Mouse (Mus musculus) 416B (cell line): ENCODE data around the gene Tns1.
A peak's percentile ranks its signal among the peaks of the same experiment; 100 is the strongest.

Experiments
- DNase-seq: peaks from one replicate; pipeline ENCODE4 v3.0.0; 2011; ENCODE audit warnings: low read depth

Gene Tns1

GRCm38 (mm10) chr1:74121821-74122576, 2.2 kb downstream of the Tns1 start:
- DNase-seq = no peak

GRCm38 (mm10) chr1:74121138-74121537, 3.1 kb downstream of the Tns1 start:
- no peak for DNase-seq

GRCm38 (mm10) chr1:74119115-74119514, 5.1 kb downstream of the Tns1 start:
- DNase-seq = no peak

GRCm38 (mm10) chr1:74117876-74118275, 6.4 kb downstream of the Tns1 start:
- DNase-seq = no peak

- no peak for DNase-seq
These were observed 11.2 kb downstream of the Tns1 start for GRCm38 (mm10) chr1:74113071-74113470.

GRCm38 (mm10) chr1:74111696-74112030, 12.6 kb downstream of the Tns1 start:
- DNase-seq = no peak

GRCm38 (mm10) chr1:74110932-74111695, 13.1 kb downstream of the Tns1 start:
- no peak for DNase-seq

GRCm38 (mm10) chr1:74109670-74110069, 14.6 kb downstream of the Tns1 start:
- no peak for DNase-seq

GRCm38 (mm10) chr1:74107931-74108618, 16.2 kb downstream of the Tns1 start:
- DNase-seq = no peak

- no peak for DNase-seq
These were observed 18.0 kb downstream of the Tns1 start for GRCm38 (mm10) chr1:74106214-74106613.

- DNase-seq = no peak
These were observed 18.6 kb downstream of the Tns1 start for GRCm38 (mm10) chr1:74105660-74106059.

- DNase-seq = no peak
These were observed 20.4 kb downstream of the Tns1 start for GRCm38 (mm10) chr1:74103654-74104353.

GRCm38 (mm10) chr1:74099001-74099435, 25.2 kb downstream of the Tns1 start:
- DNase-seq = no peak

- no peak for DNase-seq
These were observed 25.9 kb downstream of the Tns1 start for GRCm38 (mm10) chr1:74098004-74099000.

- DNase-seq = no peak
These were observed 28.5 kb downstream of the Tns1 start for GRCm38 (mm10) chr1:74095728-74096127.

- DNase-seq = no peak
These were observed 29.0 kb downstream of the Tns1 start for GRCm38 (mm10) chr1:74095296-74095695.

GRCm38 (mm10) chr1:74094497-74095270, 29.6 kb downstream of the Tns1 start:
- DNase-seq = no peak

GRCm38 (mm10) chr1:74093447-74093846, 30.8 kb downstream of the Tns1 start:
- no peak for DNase-seq

GRCm38 (mm10) chr1:74092242-74092641, 32.0 kb downstream of the Tns1 start:
- peak; percentile 9 for DNase-seq

GRCm38 (mm10) chr1:74091611-74092224, 32.5 kb downstream of the Tns1 start:
- no peak for DNase-seq
